Mouse (Mus musculus) erythroid progenitor cell, adult 5-6 weeks (primary cell): Measurements from ENCODE around the gene Zbtb8b. TPM values are rescaled to one million over a fixed set of nuclear protein-coding genes. Genes with fewer than 3 reads are reported as not detected.
A peak's percentile ranks its signal among the peaks of the same experiment; 100 is the strongest.
"Not testable (repeated sequence)": the region's sequence is repeated elsewhere in the genome, so short reads cannot be mapped to it uniquely, and the experiment has no call there.

Experiments
- ATAC-seq: replicated peaks from 2 replicates; pipeline ENCODE4 v1.8.0; 2016; ENCODE audit warnings: moderate number of reproducible peaks, mild to moderate bottlenecking, moderate TSS enrichment, inconsistent platforms; ENCODE audit not compliant: poor library complexity, low FRiP score, severe bottlenecking
- total RNA-seq, 2 experiments: library from RNA; stranded (forward) in 1 of 2; stranded (reverse) in 1 of 2; fragments of 150-400 nt in 1 of 2; fragments of 186-747, 209-891 nt in 1 of 2; gene quantifications; 2 replicates each; pipeline versions ENCODE4 v1.2.3 to v1.2.4; 2015 to 2017; ENCODE audit warnings: low replicate concordance in 2 of 2

Zbtb8b gene
- total RNA-seq, 2 experiments from 2014 or later = not detected

DNA sequence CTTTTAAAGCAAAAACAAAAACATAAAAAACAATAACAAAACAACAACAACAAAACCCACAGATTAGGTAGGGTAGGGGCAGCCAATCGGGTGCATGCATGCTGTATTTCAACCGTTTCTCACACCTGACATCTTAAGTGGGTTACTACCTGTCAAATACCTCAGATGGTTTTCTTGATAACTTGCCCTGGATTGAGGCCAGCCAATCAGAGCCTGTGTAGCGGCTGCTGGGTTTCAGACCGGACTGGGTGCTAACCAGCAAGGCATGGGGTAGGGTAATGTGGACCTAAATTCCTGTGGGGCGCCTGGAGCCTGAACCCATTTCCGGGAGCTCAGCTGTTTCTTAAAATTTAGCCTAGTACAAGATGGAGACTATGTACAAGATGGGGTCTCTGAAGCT, 492 bp upstream of the Zbtb8b start:
- no peak for ATAC-seq

DNA sequence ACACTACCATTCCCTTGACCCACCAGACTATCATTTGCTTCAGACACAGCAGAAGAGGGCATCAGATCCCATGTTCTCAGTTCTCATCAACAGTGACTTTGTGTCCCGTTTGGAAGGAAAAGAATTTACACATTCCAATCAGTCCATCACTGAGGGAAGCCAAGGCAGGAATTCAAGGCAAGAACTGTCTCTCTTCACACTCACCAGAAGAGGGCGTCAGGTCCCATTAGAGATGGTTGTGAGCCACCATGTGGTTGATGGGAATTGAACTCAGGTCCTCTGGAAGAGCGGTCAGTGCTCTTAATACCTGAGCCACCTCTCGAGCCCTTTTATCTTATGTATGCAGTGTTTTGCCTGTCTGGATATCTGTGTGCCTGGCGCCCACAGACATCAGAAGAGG, 22.3 kb downstream of the Zbtb8b start:
- no peak for ATAC-seq

GRCm38 (mm10) chr4:129416478-129416877, 24.2 kb downstream of the Zbtb8b start:
- peak; percentile 52 for ATAC-seq

DNA sequence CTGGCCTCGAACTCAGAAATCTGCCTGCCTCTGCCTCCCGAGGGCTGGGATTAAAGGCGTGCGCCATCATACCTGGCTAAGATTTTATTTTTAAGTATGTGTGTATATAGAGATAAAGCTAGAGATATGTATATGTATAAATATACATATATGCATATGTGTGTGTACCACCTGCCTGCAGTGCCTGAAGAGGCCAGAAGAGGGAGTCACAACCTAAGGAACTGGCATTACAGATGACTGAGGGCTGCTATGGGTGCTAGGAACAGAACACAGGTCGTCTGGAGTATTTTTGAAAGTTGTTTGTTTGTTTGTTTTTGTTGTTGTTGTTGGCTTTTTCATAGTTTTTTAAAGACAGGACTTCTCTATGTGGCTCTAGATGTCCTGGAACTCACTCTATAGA, 24.8 kb downstream of the Zbtb8b start:
- no peak for ATAC-seq

DNA sequence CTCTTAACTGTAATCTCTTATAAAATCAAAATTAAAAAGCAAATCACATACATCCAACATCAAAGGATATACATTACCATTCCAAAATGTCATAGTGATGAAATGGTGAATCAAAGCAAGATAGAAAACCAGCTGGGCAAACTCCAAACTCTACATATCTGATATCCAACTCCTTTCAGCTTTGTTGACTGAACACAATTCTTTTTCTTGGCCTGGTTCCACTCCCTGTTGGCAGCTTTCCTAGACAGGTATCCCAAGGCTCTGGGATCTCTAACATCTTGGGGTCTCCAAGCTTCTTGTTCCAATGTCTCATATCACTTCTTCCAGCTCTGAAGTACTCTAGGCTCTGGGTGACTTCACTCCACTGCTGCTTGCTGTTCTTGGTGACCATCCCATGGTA, 29.7 kb downstream of the Zbtb8b start:
- ATAC-seq = no peak

GRCm38 (mm10) chr4:129410532-129410931, 30.1 kb downstream of the Zbtb8b start:
- ATAC-seq = not testable (repeated sequence)

- ATAC-seq = peak; percentile 82
Observed at GRCm38 (mm10) chr4:129406447-129406846, 34.2 kb downstream of the Zbtb8b start.

GRCm38 (mm10) chr4:129399813-129400212, 40.8 kb downstream of the Zbtb8b start:
- ATAC-seq = no peak

- no peak for ATAC-seq
Observed at GRCm38 (mm10) chr4:129396960-129397359, 43.7 kb downstream of the Zbtb8b start.

- ATAC-seq = no peak
Observed at GRCm38 (mm10) chr4:129394089-129394870, 46.4 kb downstream of the Zbtb8b start.

- ATAC-seq = no peak
Observed at GRCm38 (mm10) chr4:129390936-129391557, 49.6 kb downstream of the Zbtb8b start.

- ATAC-seq = no peak
Observed at GRCm38 (mm10) chr4:129390216-129390743, 50.4 kb downstream of the Zbtb8b start.

DNA sequence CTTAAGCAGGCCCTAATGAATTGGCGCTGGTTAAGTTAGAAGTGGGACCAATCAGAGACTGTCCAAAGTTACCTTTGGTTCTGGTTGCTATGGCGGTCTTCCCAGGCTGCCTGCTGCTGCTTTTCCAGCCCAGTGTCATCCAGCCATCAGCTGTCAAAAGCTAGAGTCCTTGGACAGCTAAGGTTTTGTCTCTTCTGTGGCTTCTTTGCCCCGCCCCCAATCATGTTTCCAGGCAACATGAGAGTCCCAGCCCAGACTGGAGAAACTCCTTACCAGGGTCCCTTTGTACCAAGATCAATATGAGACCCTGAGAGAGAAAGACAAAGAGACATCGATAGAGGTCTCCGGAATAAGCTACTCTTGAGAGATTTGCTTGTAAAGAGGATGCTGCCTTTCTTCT, 52.2 kb downstream of the Zbtb8b start:
- no peak for ATAC-seq

GRCm38 (mm10) chr4:129386989-129387388, 53.7 kb downstream of the Zbtb8b start:
- peak; percentile 34; the same call in 1 of the 2 replicates for ATAC-seq

- peak; percentile 83 for ATAC-seq
Observed at GRCm38 (mm10) chr4:129386269-129386946, 54.2 kb downstream of the Zbtb8b start.

DNA sequence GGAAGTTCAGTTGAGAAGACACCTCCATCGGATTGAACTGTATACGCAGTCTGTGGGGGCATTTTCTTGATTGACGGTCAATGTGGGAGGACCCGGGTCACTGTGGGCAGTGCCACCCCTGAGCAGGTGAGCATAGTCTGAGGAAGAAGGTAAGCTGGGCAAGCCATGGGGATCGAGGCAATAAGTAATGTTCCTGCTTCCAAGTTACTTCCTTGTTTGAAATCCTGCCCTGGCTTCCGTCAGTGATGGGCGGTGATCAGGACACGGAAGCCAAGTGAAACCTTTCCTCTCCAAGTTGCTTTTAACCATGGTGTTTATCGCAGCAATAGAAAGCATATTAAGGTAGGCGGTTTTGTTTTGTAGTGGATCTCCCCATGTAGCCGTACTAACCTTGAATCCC, 55.0 kb downstream of the Zbtb8b start:
- no peak for ATAC-seq

DNA sequence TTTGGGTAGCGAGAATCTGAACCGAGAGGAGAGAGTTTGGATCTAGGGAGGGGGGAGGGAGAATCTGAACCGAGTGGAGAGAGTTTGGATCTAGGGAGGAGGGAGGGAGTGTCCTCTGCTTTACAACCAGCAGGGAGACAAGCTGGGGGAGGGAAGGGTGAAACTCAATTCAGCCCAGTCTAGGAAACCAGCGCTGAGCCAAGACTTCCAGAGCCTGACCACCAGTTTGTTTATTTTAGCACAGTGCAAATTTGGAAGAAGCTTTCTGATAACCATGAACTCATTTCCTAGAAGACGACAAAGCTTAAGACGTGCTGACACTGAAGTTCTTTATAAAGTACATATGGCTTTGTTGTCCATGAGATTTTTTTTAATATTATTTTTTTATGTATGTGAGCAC, 56.2 kb downstream of the Zbtb8b start:
- no peak for ATAC-seq

- ATAC-seq = no peak
Observed at GRCm38 (mm10) chr4:129383586-129383985, 57.1 kb downstream of the Zbtb8b start.

DNA sequence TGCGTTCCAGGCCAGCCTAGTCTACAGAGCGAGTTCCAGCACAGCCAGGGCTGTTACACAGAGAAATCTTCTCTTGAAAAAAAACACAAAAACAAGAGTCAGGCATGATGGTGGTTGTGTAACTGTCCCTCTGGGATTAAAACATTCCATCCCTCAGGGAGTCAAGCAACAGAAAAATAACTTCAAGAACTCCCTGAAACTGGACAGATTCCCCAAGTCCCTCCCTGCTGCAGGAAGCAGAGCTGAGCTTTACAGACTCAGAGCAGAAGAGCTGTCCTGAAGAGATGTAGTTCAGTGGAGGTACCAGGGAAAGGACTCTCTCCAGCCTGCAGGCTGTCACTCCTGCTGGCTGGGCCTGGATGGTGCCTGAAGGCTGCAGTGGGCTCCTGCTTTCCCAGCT, 58.2 kb downstream of the Zbtb8b start:
- no peak for ATAC-seq

DNA sequence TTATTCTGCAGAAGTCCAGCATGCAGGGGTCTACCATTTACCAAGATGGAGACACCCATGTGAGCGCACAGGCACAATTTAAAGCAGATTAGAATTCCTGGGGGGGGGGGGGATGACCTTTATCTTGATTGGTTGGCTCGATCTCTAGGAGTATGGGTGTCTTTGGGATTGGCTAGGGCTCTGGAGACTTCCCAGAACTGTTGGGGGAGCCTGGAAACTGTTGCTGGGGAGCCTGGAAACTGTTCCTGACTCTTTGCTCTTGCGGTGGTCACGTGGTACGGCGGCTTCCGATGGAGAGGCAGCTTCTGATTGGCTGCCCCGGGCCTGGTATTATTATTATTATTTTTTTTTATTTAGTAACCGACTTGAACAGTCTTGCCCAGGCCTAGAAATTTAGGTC, 58.6 kb downstream of the Zbtb8b start:
- no peak for ATAC-seq

DNA sequence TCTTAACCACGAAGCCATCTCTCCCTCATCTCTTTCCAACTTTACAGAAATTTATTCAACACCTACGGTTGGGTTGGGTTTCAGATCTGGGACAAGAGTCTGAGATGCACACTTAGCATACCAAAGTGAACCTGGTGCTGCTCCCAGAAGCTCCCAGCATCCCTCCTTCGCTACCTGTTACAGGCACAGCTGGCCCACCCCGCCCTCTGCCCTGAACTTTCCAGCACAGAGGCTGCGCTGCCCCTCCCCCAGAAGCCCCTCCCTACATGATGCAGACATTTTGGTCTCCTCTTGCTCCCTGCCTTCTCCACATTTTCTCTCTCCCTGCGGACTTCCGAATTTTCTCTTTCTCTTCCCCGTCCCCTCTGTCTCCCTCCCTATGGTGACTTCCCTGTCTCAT, 59.5 kb downstream of the Zbtb8b start:
- no peak for ATAC-seq
